Mouse (Mus musculus) midbrain, embryonic 14.5 days (tissue): ENCODE data around the gene Cntnap4. TPM values are rescaled to one million over a fixed set of nuclear protein-coding genes. Genes with fewer than 3 reads are reported as not detected.

Experiments used
- ATAC-seq: fragments of 200-750 bp; cut with Nextera tagmentation; 2 replicates; pipeline ENCODE4 v1.8.0; 2017; ENCODE audit warnings: moderate number of reproducible peaks, moderate library complexity; ENCODE audit not compliant: low FRiP score, low TSS enrichment
- DNase-seq: peaks from one replicate; pipeline ENCODE4 v3.0.0-alpha.2; 2015
- H3K27ac ChIP-seq: fragments of 300-500 bp; sonication (generic); replicated peaks from 2 replicates; pipeline ENCODE4 v1.5.1; 2014; ENCODE audit warnings: mild to moderate bottlenecking, low read depth, low read length, moderate library complexity
- H3K27me3 ChIP-seq: fragments of 300-500 bp; sonication (generic); 2 replicates; pipeline ENCODE4 v1.6.1; 2014; ENCODE audit warnings: low read length, control low read depth, mixed read lengths; ENCODE audit not compliant: control insufficient read depth, insufficient read depth
- H3K36me3 ChIP-seq: fragments of 300-500 bp; sonication (generic); 2 replicates; pipeline ENCODE4 v1.6.1; 2014; ENCODE audit warnings: low read length, control low read depth; ENCODE audit not compliant: control insufficient read depth, insufficient read depth
- H3K4me1 ChIP-seq: fragments of 300-500 bp; sonication (generic); 2 replicates; pipeline ENCODE4 v1.6.1; 2014; ENCODE audit warnings: mild to moderate bottlenecking, antibody characterized with exemption, low read length, control low read depth; ENCODE audit not compliant: control insufficient read depth, insufficient read depth
- H3K4me2 ChIP-seq: fragments of 300-500 bp; sonication (generic); 2 replicates; pipeline ENCODE4 v1.6.1; 2014; ENCODE audit warnings: mild to moderate bottlenecking, low read length, moderate library complexity
- H3K4me3 ChIP-seq: fragments of 300-500 bp; sonication (generic); replicated peaks from 2 replicates; pipeline ENCODE4 v1.5.1; 2014; ENCODE audit warnings: low read depth, low read length
- H3K9ac ChIP-seq: fragments of 300-500 bp; sonication (generic); replicated peaks from 2 replicates; pipeline ENCODE4 v1.6.1; 2014; ENCODE audit warnings: mild to moderate bottlenecking, low read length, moderate library complexity
- H3K9me3 ChIP-seq: fragments of 300-500 bp; sonication (generic); 2 replicates; pipeline ENCODE4 v1.6.1; 2016; ENCODE audit warnings: low read length, control low read depth, mixed read lengths; ENCODE audit not compliant: control insufficient read depth
- WGBS: fragments of 180-500 bp; shearing (Covaris S2); extraction: QIAGEN DNeasy Blood & Tissue Kit; methylation state at CpG from one replicate; pipeline ENCODE4 v1.1.7; 2014; 5-methylcytosine and 5-hydroxymethylcytosine counted together
- polyA plus RNA-seq: library from polyadenylated mRNA; unstranded; fragments of >200 nt; fragmentation: Nextera tagmentation; extraction: Ambion mirVana; gene quantifications from 2 replicates; pipeline ENCODE4 v1.2.1, GENCODE M21; 2014

Gene Cntnap4
- polyA plus RNA-seq: 16.4 and 19.0 TPM in 2 replicates

DNA sequence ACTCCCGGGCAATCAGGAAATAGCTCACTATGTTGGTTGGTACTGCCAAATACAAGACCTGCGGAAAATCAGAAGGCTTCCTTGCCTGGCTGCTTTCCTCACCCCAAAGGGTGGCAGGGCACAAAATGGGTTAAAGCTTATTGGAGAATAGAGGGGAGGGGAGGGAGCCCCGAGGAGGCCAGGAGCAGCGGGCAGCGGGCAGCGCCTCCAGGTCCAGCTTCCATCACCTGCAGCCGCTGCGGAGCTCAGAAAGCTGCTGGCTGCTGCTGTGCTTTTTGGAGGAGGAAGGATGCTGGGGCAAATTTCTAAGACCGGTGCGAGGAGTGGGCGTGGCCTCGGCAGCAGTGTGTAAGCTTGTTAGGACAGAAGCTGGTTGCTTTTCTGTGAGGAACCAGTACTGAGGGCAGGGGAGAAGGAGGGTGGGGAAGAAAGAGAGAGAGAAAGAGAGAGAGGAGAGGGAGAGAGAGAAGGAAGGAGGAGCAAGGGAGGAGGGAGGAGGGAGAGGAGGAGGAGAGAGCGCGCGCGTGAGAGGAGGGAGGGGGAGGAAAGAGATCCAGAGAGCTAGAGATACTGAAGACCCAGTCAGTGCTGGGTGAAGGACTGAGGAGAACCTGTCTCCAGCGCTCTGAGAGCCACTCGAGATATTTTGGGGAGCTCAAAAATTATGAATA, at the start of gene Cntnap4:
TSS of gene Cntnap4 (plus strand) at position 573 of the 671 bp plus-strand sequence.
- Histone ChIP-seq H3K9ac (peak within 1 kb of the TSS; percentile 52), H3K27me3 (0 out of 2 replicates have a peak, but pooled peaks cover 3% of the 10 kb centered on the region), H3K4me1 (peaks cover 11% of the 10 kb centered on the region), H3K36me3 (no peaks in the 10 kb centered on the region), H3K4me2 (peak within 1 kb of the TSS; percentile 64), H3K9me3 (no peaks in the 10 kb centered on the region), H3K4me3 (peak within 1 kb of the TSS; percentile 42), H3K27ac (peak within 1 kb of the TSS; percentile 75)
- 2% methylated on average over 18 of the region's 18 CpGs for WGBS
- ATAC-seq (peak; percentile 62; the same call in 1 of the 2 replicates), DNase-seq (peak; percentile 83)

DNA sequence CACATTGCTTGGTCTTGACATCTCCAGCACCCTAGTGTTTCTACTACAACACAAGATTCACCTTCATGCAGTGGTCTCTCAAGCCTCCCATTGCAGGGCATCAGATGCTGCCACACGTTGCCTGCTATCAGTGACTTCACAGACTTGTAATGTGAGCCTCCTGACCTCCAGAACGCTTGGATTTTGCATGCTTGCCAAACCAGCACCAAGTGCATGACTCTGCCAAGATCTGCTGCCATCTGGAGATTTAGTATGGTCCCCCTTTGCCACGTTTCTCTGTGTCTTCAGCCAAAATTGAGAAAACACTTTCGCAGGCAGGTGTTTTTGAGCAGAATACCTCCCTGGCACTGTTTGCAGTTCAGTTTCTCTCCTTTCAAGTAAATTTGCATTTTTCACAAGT, 12.5 kb upstream of the Cntnap4 start:
- Histone ChIP-seq H3K27ac (no peak overlapping the region), H3K9me3 (0 out of 2 replicates have a peak, but pooled peaks cover 2% of the 10 kb centered on the region), H3K4me1 (no peaks in the 10 kb centered on the region), H3K4me2 (no peak overlapping the region), H3K9ac (no peak overlapping the region), H3K36me3 (no peaks in the 10 kb centered on the region), H3K27me3 (no peaks in the 10 kb centered on the region), H3K4me3 (no peak overlapping the region)
- no peak for ATAC-seq
- DNase-seq: no peak
- WGBS: 58% methylated on average over 4 of the region's 4 CpGs

- Histone ChIP-seq H3K4me2 (peak overlapping the region; percentile 64), H3K27me3 (0 out of 2 replicates have a peak, but pooled peaks cover 3% of the 10 kb centered on the region), H3K9me3 (no peaks in the 10 kb centered on the region), H3K27ac (no peak overlapping the region; the same call in 1 of the 2 replicates), H3K4me1 (peaks cover 11% of the 10 kb centered on the region), H3K36me3 (no peaks in the 10 kb centered on the region), H3K4me3 (peak overlapping the region; percentile 42), H3K9ac (peak overlapping the region; percentile 52)
- ATAC-seq (no peak), DNase-seq (peak; percentile 54)
- 6% methylated on average over 6 of the region's 6 CpGs for WGBS
These were observed 698 bp downstream of the Cntnap4 start for GRCm38 (mm10) chr8:112570541-112570940.

GRCm38 (mm10) chr8:112571337-112571904, 1.6 kb downstream of the Cntnap4 start:
- DNase-seq: peak; percentile 89
- Histone ChIP-seq H3K27me3 (0 out of 2 replicates have a peak, but pooled peaks cover 3% of the 10 kb centered on the region), H3K9me3 (no peaks in the 10 kb centered on the region), H3K4me2 (peak overlapping the region; percentile 64), H3K9ac (no peak overlapping the region; the same call in 1 of the 2 replicates), H3K27ac (no peak overlapping the region), H3K4me3 (peak overlapping the region; percentile 42), H3K4me1 (peaks cover 11% of the 10 kb centered on the region), H3K36me3 (no peaks in the 10 kb centered on the region)
- ATAC-seq: peak; percentile 48; the same call in 1 of the 2 replicates
- 13% methylated on average over 9 of the region's 9 CpGs for WGBS

GRCm38 (mm10) chr8:112581473-112581872, 11.6 kb downstream of the Cntnap4 start:
- Histone ChIP-seq H3K4me2 (no peak overlapping the region), H3K9me3 (no peaks in the 10 kb centered on the region), H3K9ac (no peak overlapping the region), H3K27me3 (no peaks in the 10 kb centered on the region), H3K36me3 (no peaks in the 10 kb centered on the region), H3K4me3 (no peak overlapping the region), H3K27ac (no peak overlapping the region), H3K4me1 (no peaks in the 10 kb centered on the region)
- no peak for ATAC-seq
- 78% methylated on average over 6 of the region's 6 CpGs for WGBS
- DNase-seq: no peak

GRCm38 (mm10) chr8:112583440-112583839, 13.6 kb downstream of the Cntnap4 start:
- no peak for DNase-seq
- H3K27ac ChIP-seq: no peak overlapping the region
- H3K36me3 ChIP-seq: no peaks in the 10 kb centered on the region
- 92% methylated on average over 2 of the region's 2 CpGs for WGBS
- H3K4me1 ChIP-seq: no peaks in the 10 kb centered on the region
- H3K4me2 ChIP-seq: no peak overlapping the region
- no peak for ATAC-seq
- no peak overlapping the region for H3K9ac ChIP-seq
- no peaks in the 10 kb centered on the region for H3K27me3 ChIP-seq
- no peaks in the 10 kb centered on the region for H3K9me3 ChIP-seq
- H3K4me3 ChIP-seq: no peak overlapping the region

DNA sequence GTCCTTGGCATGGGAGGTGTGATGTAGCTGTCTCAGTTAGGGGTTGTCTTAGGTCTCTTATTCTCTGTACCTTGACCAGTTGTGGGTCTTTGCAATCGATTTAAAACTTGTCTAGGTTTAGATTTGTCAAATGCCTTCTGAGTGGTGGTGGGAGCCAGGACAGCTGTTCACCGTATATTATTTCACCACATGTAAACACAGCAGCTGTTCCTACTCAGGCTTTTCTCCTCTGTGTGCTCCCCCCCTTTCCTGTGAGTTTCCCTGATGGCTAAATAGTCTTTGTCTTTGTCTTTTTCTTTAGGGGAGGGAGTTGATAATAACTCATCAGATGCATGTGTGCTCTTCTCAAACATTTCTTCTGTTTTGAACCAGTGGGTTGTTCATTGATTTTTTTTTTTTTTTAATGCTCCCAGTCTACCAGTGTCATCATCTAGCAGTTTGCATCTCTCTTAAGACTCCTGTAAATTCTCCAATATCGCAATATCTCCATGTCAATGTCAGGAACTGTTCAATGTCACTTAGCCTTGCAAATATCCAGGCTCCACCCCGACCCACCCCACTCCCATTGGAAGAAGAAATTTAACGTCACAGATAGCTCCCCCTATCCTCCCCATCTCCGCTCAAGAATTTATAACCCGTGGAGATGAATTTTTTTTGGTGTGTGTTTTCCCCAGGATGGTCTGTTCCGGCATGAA, 18.7 kb downstream of the Cntnap4 start:
- no peak for DNase-seq
- no peaks in the 10 kb centered on the region for H3K27me3 ChIP-seq
- peak overlapping the region; percentile 9; the same call in 1 of the 2 replicates for H3K4me2 ChIP-seq
- H3K4me3 ChIP-seq: no peak overlapping the region
- no peaks in the 10 kb centered on the region for H3K36me3 ChIP-seq
- ATAC-seq: no peak
- 75% methylated on average over 8 of the region's 8 CpGs for WGBS
- H3K27ac ChIP-seq: no peak overlapping the region
- no peaks in the 10 kb centered on the region for H3K4me1 ChIP-seq
- H3K9me3 ChIP-seq: no peaks in the 10 kb centered on the region
- H3K9ac ChIP-seq: no peak overlapping the region

DNA sequence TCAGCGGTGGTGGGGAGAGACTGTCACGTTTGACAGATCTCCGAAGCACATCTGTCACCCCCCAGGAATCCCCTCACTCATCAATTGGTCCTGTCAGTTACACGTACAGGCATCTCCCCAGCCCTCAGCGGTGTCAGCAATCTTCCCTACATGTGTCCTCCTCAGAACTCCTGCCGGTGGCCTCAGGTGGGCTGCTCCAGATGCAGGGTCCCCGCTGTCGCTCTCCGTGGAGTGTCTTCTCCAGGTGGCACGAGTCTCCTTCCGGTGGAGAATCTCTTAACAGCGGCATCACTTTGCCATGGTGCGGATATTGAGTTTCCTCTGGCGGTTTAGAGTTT, 19.2 kb downstream of the Cntnap4 start:
- DNase-seq (no peak), ATAC-seq (no peak)
- H3K27me3 ChIP-seq: no peaks in the 10 kb centered on the region
- no peaks in the 10 kb centered on the region for H3K4me1 ChIP-seq
- H3K36me3 ChIP-seq: no peaks in the 10 kb centered on the region
- no peaks in the 10 kb centered on the region for H3K9me3 ChIP-seq
- H3K4me3 ChIP-seq: no peak overlapping the region
- no peak overlapping the region for H3K27ac ChIP-seq
- WGBS: 68% methylated on average over 14 of the region's 14 CpGs
- peak overlapping the region; percentile 9; the same call in 1 of the 2 replicates for H3K4me2 ChIP-seq
- no peak overlapping the region for H3K9ac ChIP-seq
